In the genomic region with DNA sequence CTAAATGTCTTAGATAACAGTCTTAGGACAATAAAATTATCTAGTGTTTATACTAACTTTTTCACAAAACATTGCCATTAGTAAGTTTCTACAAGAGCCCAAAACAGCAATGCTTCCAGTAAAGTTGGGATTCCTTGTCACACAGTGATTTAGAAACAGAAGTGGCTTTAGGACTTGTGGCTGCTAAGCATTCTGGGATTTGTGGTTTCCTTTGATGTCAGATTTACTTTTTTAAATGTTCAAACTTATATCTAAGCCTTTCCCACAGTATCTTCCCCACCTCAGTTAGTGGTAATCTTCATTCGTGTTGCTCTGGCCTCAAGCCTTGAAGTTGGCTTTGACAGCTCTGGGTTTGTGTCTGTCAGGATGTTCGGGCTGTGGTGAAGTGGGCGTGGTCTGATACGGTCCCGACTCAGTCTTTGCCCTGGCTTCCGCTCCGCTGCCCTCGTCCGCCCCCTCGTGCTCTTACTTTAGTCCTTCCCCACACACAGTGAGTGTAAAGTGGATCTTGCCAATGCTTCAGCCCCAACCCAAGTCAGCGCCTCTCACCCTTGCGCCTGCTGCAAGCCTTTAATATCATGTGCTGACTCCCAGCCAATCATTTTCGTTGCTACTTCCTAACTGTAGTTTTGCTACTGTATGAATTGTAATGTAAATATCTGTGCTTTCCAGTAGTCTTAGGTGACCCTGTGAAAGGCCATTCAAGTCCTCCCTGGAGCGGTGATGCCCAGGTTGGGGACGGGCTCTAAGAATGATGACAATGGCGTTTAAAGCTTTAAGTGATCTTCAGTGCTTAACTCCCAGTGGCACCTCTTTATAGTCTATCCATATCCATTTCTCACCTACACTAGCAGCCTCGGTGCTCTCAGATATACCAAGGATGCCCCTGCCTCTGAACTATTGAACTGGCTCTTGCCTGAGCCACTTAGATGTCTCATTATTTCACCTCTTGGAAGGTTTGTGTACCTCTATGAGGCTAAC, we compare ENCODE assay signal across 8 mouse cellular contexts. TPM values are rescaled to one million over a fixed set of nuclear protein-coding genes. Genes with fewer than 3 reads are reported as not detected.
DNase-seq lines count a peak whose midpoint lies in the region; ATAC-seq and TF ChIP-seq lines count a peak whose summit lies in the region.

No protein-coding gene starts in this region.

- peaks cover 6% of the 10 kb centered on the region for H3K4me1 ChIP-seq in embryonic facial prominence, embryonic 10.5 days
- H3K4me1 ChIP-seq in heart, adult 2 months (ENCODE audit: control insufficient read depth, insufficient read depth, low read length): no peaks in the 10 kb centered on the region
- no peaks in the 10 kb centered on the region for H3K4me1 ChIP-seq in liver, embryonic 12.5 days
- no peaks in the 10 kb centered on the region for H3K4me1 ChIP-seq in stomach, embryonic 14.5 days (ENCODE audit: control insufficient read depth, insufficient read depth, low read length)

- 0 out of 2 replicates have a peak, but pooled peaks have one; percentile 32 for TF ChIP-seq EP300 in heart, adult 2 months (IDR thresholded peaks at IDR 0.05; ENCODE audit: insufficient read depth, low read depth, low read length)

- no peak for TF ChIP-seq POLR2A in heart, adult 2 months (IDR thresholded peaks at IDR 0.05; ENCODE audit: insufficient read depth, low read depth, low read length)

- H3K36me3 ChIP-seq in embryonic facial prominence, embryonic 10.5 days (replicated peaks): peaks cover under 1% of the 10 kb centered on the region; the same call in 1 of the 2 replicates
- no peaks in the 10 kb centered on the region for H3K36me3 ChIP-seq in heart, adult 2 months (ENCODE audit: control insufficient read depth, insufficient read depth, low read length)
- H3K36me3 ChIP-seq in liver, embryonic 12.5 days: no peaks in the 10 kb centered on the region
- H3K36me3 ChIP-seq in stomach, embryonic 14.5 days (ENCODE audit: control insufficient read depth, insufficient read depth, low read length): no peaks in the 10 kb centered on the region

- peak overlapping the region; percentile 58 for H3K4me3 ChIP-seq in embryonic facial prominence, embryonic 10.5 days
- H3K4me3 ChIP-seq in heart, adult 2 months: peak overlapping the region; percentile 50
- peak overlapping the region; percentile 44 for H3K4me3 ChIP-seq in liver, embryonic 12.5 days
- peak overlapping the region; percentile 40 for H3K4me3 ChIP-seq in stomach, embryonic 14.5 days (ENCODE audit: low read depth, low read length)

- peak overlapping the region; percentile 69 for H3K4me2 ChIP-seq in liver, embryonic 12.5 days
- H3K4me2 ChIP-seq in stomach, embryonic 14.5 days (replicated peaks; ENCODE audit: low read depth, low read length): peak overlapping the region; percentile 56

- no peaks in the 10 kb centered on the region for H3K9me3 ChIP-seq in embryonic facial prominence, embryonic 10.5 days
- H3K9me3 ChIP-seq in liver, embryonic 12.5 days (replicated peaks): no peaks in the 10 kb centered on the region
- H3K9me3 ChIP-seq in stomach, embryonic 14.5 days (ENCODE audit: control insufficient read depth, low read depth, low read length): no peaks in the 10 kb centered on the region

- intact Hi-C loops in heart, adult 2 months (cut with DNase I): loop anchor here (1.0 kb wide), 1 partner anchor 100 kb away; no protein-coding TSS in a partner anchor

- H3K27me3 ChIP-seq in embryonic facial prominence, embryonic 10.5 days (replicated peaks; ENCODE audit: low read depth, poor library complexity, severe bottlenecking): no peaks in the 10 kb centered on the region
- H3K27me3 ChIP-seq in heart, adult 2 months (ENCODE audit: control insufficient read depth, insufficient read depth, low read length): no peaks in the 10 kb centered on the region
- H3K27me3 ChIP-seq in liver, embryonic 12.5 days (replicated peaks): peaks cover 8% of the 10 kb centered on the region; the same call in 1 of the 2 replicates
- H3K27me3 ChIP-seq in stomach, embryonic 14.5 days (ENCODE audit: control insufficient read depth, insufficient read depth, low read length): no peaks in the 10 kb centered on the region

- peak; percentile 73 for ATAC-seq in liver, embryonic 12.5 days
- peak; percentile 79 for ATAC-seq in stomach, embryonic 14.5 days (ENCODE audit: insufficient number of reproducible peaks, insufficient read depth, low FRiP score, low read depth)

- WGBS in embryonic facial prominence, embryonic 10.5 days: 15% methylated on average over 17 of the region's 17 CpGs
- 11% methylated on average over 17 of the region's 17 CpGs for WGBS in heart, adult 2 months
- WGBS in liver, embryonic 12.5 days (ENCODE audit: insufficient replicate concordance): 14% methylated on average over 17 of the region's 17 CpGs
- 10% methylated on average over 17 of the region's 17 CpGs for WGBS in stomach, embryonic 14.5 days

- no peaks in the 10 kb centered on the region for H3K79me2 ChIP-seq in heart, adult 2 months (replicated peaks; ENCODE audit: control insufficient read depth, insufficient read depth, low read length)

- peak overlapping the region; percentile 35; the same call in 1 of the 2 replicates for H3K27ac ChIP-seq in embryonic facial prominence, embryonic 10.5 days (replicated peaks)
- no peak overlapping the region for H3K27ac ChIP-seq in heart, adult 2 months
- no peak overlapping the region for H3K27ac ChIP-seq in liver, embryonic 12.5 days
- H3K27ac ChIP-seq in stomach, embryonic 14.5 days (ENCODE audit: low read length): no peak overlapping the region

- peak overlapping the region; percentile 53 for H3K9ac ChIP-seq in heart, adult 2 months (ENCODE audit: low read depth, low read length)
- H3K9ac ChIP-seq in liver, embryonic 12.5 days: no peak overlapping the region
- peak overlapping the region; percentile 11; the same call in 1 of the 2 replicates for H3K9ac ChIP-seq in stomach, embryonic 14.5 days (replicated peaks; ENCODE audit: low read depth, low read length)

- peak; percentile 58 for TF ChIP-seq CTCF in heart, adult 2 months (IDR thresholded peaks at IDR 0.05)

- DNase-seq in retina, postnatal 1 day: peak; percentile 67
- DNase-seq in retina, embryonic 14.5 days (ENCODE audit: low spot score): no peak
- peak; percentile 73 for DNase-seq in embryonic facial prominence, embryonic 10.5 days (ENCODE audit: low spot score)
- DNase-seq in heart, adult 2 months: peak; percentile 56 to 70
- DNase-seq in kidney, adult 11 months: peak; percentile 63
- DNase-seq in monocyte, adult 2 months (ENCODE audit: low read depth in 1 of 2, low spot score in 2 of 2): peak; percentile 4 to 23

RNA-seq across cellular contexts. Expression of gene Gm10190, which starts 18.4 kb away (rescaled TPM):
- polyA plus RNA-seq in embryonic facial prominence, embryonic 10.5 days (2016; fragmentation: Nextera tagmentation; extraction: Ambion mirVana): 0.92 and 1.2 TPM in 2 replicates
- total RNA-seq in heart, adult 2 months (2021): not detected
- not detected in 2 replicates for polyA plus RNA-seq in heart, adult 2 months (2012; rRNA removed)
- polyA plus RNA-seq in liver, embryonic 12.5 days (2016; fragmentation: Nextera tagmentation; extraction: Ambion mirVana): 0.61 TPM in 1 of 2 replicates, not detected in the other
- polyA plus RNA-seq in stomach, embryonic 14.5 days (2014; fragmentation: Nextera tagmentation; extraction: Ambion mirVana): 2.8 TPM in 1 of 2 replicates, not detected in the other
